Mouse (Mus musculus) heart, embryonic 13.5 days (tissue): ENCODE results near the gene Negr1. TPM values are rescaled to one million over a fixed set of nuclear protein-coding genes. Genes with fewer than 3 reads are reported as not detected.

Experiments
- ATAC-seq: fragments of 200-750 bp; cut with Nextera tagmentation; 2 replicates; pipeline ENCODE4 v1.8.0; 2017; ENCODE audit warnings: moderate TSS enrichment; ENCODE audit not compliant: insufficient number of reproducible peaks, low FRiP score, low TSS enrichment; ENCODE audit errors: extremely low read depth
- H3K27ac ChIP-seq: fragments of 300-500 bp; sonication (generic); replicated peaks from 2 replicates; pipeline ENCODE4 v1.5.1; 2015; ENCODE audit warnings: moderate library complexity, mild to moderate bottlenecking, inconsistent platforms
- H3K27me3 ChIP-seq: fragments of 300-500 bp; sonication (generic); replicated peaks from 2 replicates; pipeline ENCODE4 v1.6.1; 2015; ENCODE audit warnings: mild to moderate bottlenecking, inconsistent platforms
- H3K36me3 ChIP-seq: fragments of 300-500 bp; sonication (generic); 2 replicates; pipeline ENCODE4 v1.6.1; 2015; ENCODE audit warnings: mild to moderate bottlenecking, inconsistent platforms
- H3K4me1 ChIP-seq: fragments of 300-500 bp; sonication (generic); 2 replicates; pipeline ENCODE4 v1.6.1; 2015; ENCODE audit warnings: inconsistent platforms
- H3K4me2 ChIP-seq: fragments of 300-500 bp; sonication (generic); 2 replicates; pipeline ENCODE4 v1.6.1; 2015; ENCODE audit warnings: inconsistent platforms, mild to moderate bottlenecking, moderate library complexity
- H3K4me3 ChIP-seq: fragments of 300-500 bp; sonication (generic); 2 replicates; pipeline ENCODE4 v1.5.1; 2015; ENCODE audit warnings: moderate library complexity, mild to moderate bottlenecking, inconsistent platforms
- H3K9ac ChIP-seq: fragments of 300-500 bp; sonication (generic); 2 replicates; pipeline ENCODE4 v1.6.1; 2015; ENCODE audit warnings: inconsistent platforms, mild to moderate bottlenecking, moderate library complexity
- H3K9me3 ChIP-seq: fragments of 300-500 bp; sonication (generic); 2 replicates; pipeline ENCODE4 v1.6.1; 2016; ENCODE audit warnings: inconsistent platforms
- WGBS: fragments of 180-500 bp; shearing (Covaris S2); methylation state at CpG from one replicate; pipeline ENCODE4 v1.1.7; 2015; ENCODE audit warnings: mixed read lengths; 5-methylcytosine and 5-hydroxymethylcytosine counted together
- polyA plus RNA-seq: library from polyadenylated mRNA; unstranded; fragments of >200 nt; fragmentation: Nextera tagmentation; extraction: Ambion mirVana; gene quantifications from 2 replicates; pipeline ENCODE4 v1.2.1, GENCODE M21; 2015

Negr1 gene
- polyA plus RNA-seq, 1 experiment from 2014 or later = 1.7 TPM

DNA sequence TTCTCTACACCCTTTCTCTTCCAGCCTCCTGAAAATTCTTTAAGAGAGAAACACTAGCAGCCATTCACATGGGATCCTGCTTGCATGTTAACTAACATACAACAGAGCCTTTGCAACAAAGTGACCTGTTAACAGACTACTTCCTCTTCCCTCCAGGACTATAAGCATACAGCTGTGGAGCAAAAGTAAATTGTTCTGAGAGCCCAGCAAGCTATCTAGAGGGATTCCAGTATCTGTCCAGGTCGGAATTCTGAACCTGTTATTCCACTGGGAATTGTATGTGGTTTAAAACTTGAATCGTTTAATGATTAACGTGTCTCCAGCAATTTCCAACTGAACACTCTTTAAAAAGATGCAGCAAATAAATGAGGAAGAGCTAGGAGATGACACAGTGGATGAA, 320.5 kb downstream of the Negr1 start:
- Histone ChIP-seq H3K27ac (no peak overlapping the region), H3K9ac (no peak overlapping the region), H3K9me3 (no peaks in the 10 kb centered on the region), H3K4me1 (no peaks in the 10 kb centered on the region), H3K4me3 (no peak overlapping the region), H3K27me3 (no peaks in the 10 kb centered on the region), H3K4me2 (no peak overlapping the region), H3K36me3 (no peaks in the 10 kb centered on the region)
- 58% methylated on average over 3 of the region's 3 CpGs for WGBS
- ATAC-seq = no peak

DNA sequence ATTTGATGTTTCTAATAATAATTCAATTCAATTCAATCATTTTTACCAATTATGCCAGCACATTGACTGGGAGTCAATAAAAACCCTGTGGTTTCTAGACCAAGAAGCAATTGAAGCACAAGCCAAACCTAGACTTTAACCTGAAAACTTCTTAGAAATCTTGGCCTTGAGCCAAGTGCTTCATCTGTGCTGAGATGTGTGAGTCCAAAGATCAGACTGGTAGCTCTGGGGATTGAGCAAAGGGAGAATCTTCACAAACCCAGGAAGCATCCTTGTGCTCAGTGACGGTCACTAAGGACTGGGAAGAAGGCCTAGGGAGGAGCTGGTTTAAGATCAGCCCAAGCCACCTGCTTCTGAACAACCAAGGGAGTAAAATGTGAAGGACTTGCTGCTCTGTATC, 322.3 kb downstream of the Negr1 start:
- H3K4me2 ChIP-seq = no peak overlapping the region
- 68% methylated on average over 1 of the region's 1 CpGs for WGBS
- H3K27ac ChIP-seq = no peak overlapping the region
- H3K4me3 ChIP-seq = no peak overlapping the region
- ATAC-seq = no peak
- H3K36me3 ChIP-seq = no peaks in the 10 kb centered on the region
- no peaks in the 10 kb centered on the region for H3K4me1 ChIP-seq
- no peak overlapping the region for H3K9ac ChIP-seq
- no peaks in the 10 kb centered on the region for H3K9me3 ChIP-seq
- no peaks in the 10 kb centered on the region for H3K27me3 ChIP-seq

GRCm38 (mm10) chr3:156885689-156886088, 324.1 kb downstream of the Negr1 start:
- Histone ChIP-seq H3K27ac (no peak overlapping the region), H3K9me3 (no peaks in the 10 kb centered on the region), H3K4me3 (no peak overlapping the region), H3K36me3 (no peaks in the 10 kb centered on the region), H3K4me1 (no peaks in the 10 kb centered on the region), H3K4me2 (no peak overlapping the region), H3K27me3 (no peaks in the 10 kb centered on the region), H3K9ac (no peak overlapping the region)
- no peak for ATAC-seq
- 82% methylated on average over 1 of the region's 1 CpGs for WGBS

DNA sequence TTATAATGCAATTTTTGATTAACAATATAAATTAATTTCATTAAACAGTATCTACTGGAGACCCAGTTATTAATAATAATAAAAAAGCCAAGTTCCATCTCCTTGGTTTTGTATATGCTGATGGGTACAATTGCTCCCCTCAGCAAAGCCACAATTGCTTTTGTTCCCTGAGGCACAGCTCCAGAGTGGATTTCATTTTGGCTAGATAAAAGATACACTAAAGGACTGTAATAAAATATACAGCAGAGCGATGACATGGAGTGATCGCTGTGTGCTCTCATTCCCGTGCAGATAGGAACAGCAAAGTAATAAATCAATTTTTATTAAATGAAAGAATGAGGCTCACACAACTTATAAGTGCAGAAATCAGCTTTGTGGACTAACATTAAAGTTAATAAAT, 325.3 kb downstream of the Negr1 start:
- Histone ChIP-seq H3K9me3 (no peaks in the 10 kb centered on the region), H3K4me1 (no peaks in the 10 kb centered on the region), H3K36me3 (no peaks in the 10 kb centered on the region), H3K27me3 (no peaks in the 10 kb centered on the region), H3K27ac (no peak overlapping the region), H3K4me2 (no peak overlapping the region), H3K9ac (no peak overlapping the region), H3K4me3 (no peak overlapping the region)
- WGBS = 69% methylated on average over 3 of the region's 3 CpGs
- no peak for ATAC-seq

DNA sequence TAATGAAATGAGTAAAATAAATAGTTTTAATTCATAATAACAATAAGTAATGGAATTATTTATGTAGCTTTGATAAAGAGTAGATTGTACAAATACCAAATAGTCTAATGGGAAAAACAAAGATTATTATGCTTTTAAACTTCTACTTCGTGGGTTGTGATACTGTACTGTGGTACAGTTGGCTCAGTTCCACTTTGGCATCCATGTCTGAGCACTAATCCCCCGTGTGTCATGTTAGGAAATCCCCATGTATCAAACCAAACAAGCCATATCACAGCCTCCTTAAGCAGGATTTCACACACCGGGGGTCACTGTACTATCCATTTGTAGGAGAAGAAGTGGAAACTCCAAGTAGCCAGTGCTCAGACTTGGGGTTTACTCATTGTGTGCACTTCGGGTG, 329.4 kb downstream of the Negr1 start:
- Histone ChIP-seq H3K4me2 (no peak overlapping the region), H3K4me3 (no peak overlapping the region), H3K27me3 (no peaks in the 10 kb centered on the region), H3K9ac (no peak overlapping the region), H3K4me1 (peaks cover 8% of the 10 kb centered on the region; the same call in 1 of the 2 replicates), H3K9me3 (no peaks in the 10 kb centered on the region), H3K36me3 (no peaks in the 10 kb centered on the region), H3K27ac (no peak overlapping the region)
- ATAC-seq = no peak
- 54% methylated on average over 4 of the region's 4 CpGs for WGBS

- no peak overlapping the region for H3K27ac ChIP-seq
- no peaks in the 10 kb centered on the region for H3K27me3 ChIP-seq
- ATAC-seq = no peak
- no peak overlapping the region for H3K4me3 ChIP-seq
- H3K9me3 ChIP-seq = no peaks in the 10 kb centered on the region
- 28% methylated on average over 4 of the region's 4 CpGs for whole genome bisulfite sequencing
- H3K4me1 ChIP-seq = peaks cover 8% of the 10 kb centered on the region; the same call in 1 of the 2 replicates
- H3K36me3 ChIP-seq = no peaks in the 10 kb centered on the region
- no peak overlapping the region for H3K9ac ChIP-seq
- H3K4me2 ChIP-seq = no peak overlapping the region
Measured at GRCm38 (mm10) chr3:156895322-156895721, 333.7 kb downstream of the Negr1 start.

DNA sequence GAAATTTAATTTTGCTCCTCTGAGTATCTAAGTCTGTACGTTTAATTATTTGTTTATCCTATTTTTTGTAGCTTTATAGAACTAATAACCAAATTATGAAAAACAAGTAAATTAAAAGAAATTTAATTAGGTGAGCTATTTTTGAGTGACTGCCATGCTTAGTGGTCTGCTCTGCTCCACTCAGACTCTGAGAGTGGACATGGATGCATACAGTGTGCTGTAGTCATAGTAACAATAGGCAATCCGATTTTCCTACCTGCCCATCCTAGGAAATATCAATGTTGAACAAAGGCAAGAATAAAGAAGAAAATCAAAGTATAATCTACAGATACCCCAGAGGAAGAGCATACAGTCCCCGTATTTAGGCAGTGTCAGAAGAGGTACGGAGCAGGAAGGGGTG, 334.5 kb downstream of the Negr1 start:
- H3K27ac ChIP-seq = no peak overlapping the region
- H3K4me2 ChIP-seq = no peak overlapping the region
- no peaks in the 10 kb centered on the region for H3K27me3 ChIP-seq
- H3K4me1 ChIP-seq = peaks cover 8% of the 10 kb centered on the region; the same call in 1 of the 2 replicates
- H3K36me3 ChIP-seq = no peaks in the 10 kb centered on the region
- no peak overlapping the region for H3K9ac ChIP-seq
- no peak overlapping the region for H3K4me3 ChIP-seq
- WGBS = 70% methylated on average over 4 of the region's 4 CpGs
- no peaks in the 10 kb centered on the region for H3K9me3 ChIP-seq
- ATAC-seq = no peak

DNA sequence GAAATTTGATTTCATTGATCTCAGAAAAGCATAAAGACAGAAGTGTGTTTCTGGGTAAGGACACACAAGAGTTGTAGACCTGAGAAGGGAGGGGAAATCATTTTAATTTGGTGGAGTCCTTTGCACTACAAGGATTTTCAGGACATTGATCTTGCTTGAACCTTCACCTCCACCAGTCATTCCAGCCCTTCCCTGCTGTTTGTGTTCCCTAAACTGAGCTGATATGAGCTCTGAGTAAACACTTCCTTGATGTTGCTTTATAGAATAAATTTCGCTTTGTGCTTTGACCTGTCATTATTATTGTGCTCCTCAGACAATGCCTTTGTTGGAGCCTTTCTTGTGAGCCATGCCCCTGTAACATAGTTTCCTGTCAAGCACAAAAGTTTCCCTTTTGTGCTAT, 335.0 kb downstream of the Negr1 start:
- Histone ChIP-seq H3K27ac (no peak overlapping the region), H3K4me2 (no peak overlapping the region), H3K36me3 (no peaks in the 10 kb centered on the region), H3K27me3 (no peaks in the 10 kb centered on the region), H3K9ac (no peak overlapping the region), H3K4me3 (no peak overlapping the region), H3K4me1 (peaks cover 8% of the 10 kb centered on the region; the same call in 1 of the 2 replicates), H3K9me3 (no peaks in the 10 kb centered on the region)
- no peak for ATAC-seq
- WGBS = 73% methylated on average over 1 of the region's 1 CpGs

GRCm38 (mm10) chr3:156901140-156901539, 339.5 kb downstream of the Negr1 start:
- H3K4me3 ChIP-seq = no peak overlapping the region
- no peaks in the 10 kb centered on the region for H3K9me3 ChIP-seq
- no peak for ATAC-seq
- H3K4me1 ChIP-seq = no peaks in the 10 kb centered on the region
- H3K27ac ChIP-seq = no peak overlapping the region
- H3K36me3 ChIP-seq = no peaks in the 10 kb centered on the region
- 47% methylated on average over 3 of the region's 3 CpGs for WGBS
- no peak overlapping the region for H3K4me2 ChIP-seq
- H3K9ac ChIP-seq = no peak overlapping the region
- no peaks in the 10 kb centered on the region for H3K27me3 ChIP-seq

- WGBS = 80% methylated on average over 9 of the region's 9 CpGs
- Histone ChIP-seq H3K4me2 (no peak overlapping the region), H3K36me3 (no peaks in the 10 kb centered on the region), H3K27me3 (no peaks in the 10 kb centered on the region), H3K4me1 (no peaks in the 10 kb centered on the region), H3K4me3 (no peak overlapping the region), H3K9ac (no peak overlapping the region), H3K9me3 (no peaks in the 10 kb centered on the region), H3K27ac (no peak overlapping the region)
- ATAC-seq = no peak
Measured at GRCm38 (mm10) chr3:156903925-156904576, 342.5 kb downstream of the Negr1 start.

- H3K4me1 ChIP-seq = no peaks in the 10 kb centered on the region
Measured at GRCm38 (mm10) chr3:156912816-156913215, 351.2 kb downstream of the Negr1 start.

DNA sequence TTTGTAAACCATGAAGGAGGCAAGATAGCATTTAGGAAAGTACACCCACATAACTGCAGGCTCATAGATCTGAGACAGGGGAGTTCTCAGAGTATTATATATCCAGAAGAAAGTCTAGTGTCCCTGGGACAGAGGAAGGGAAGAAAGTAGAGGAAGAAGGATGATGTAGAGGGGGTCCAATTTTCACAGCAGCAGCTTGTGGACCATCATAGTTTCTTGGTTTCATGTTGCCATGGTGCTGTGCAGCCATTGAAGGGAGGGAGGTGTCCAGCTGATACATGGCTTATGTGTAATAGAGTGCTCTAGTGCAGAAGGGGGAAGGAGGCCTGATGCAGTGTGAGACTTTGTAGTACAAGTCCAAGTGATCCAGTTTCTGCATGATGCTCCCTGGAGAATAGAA, 359.8 kb downstream of the Negr1 start:
- Histone ChIP-seq H3K4me3 (no peak overlapping the region), H3K4me2 (no peak overlapping the region), H3K36me3 (no peaks in the 10 kb centered on the region), H3K4me1 (no peaks in the 10 kb centered on the region), H3K9me3 (no peaks in the 10 kb centered on the region), H3K9ac (no peak overlapping the region), H3K27me3 (no peaks in the 10 kb centered on the region), H3K27ac (no peak overlapping the region)
- no peak for ATAC-seq

More at GRCm38 (mm10) chr3:156912816-156913215, 351.2 kb downstream of the Negr1 start:
- Histone ChIP-seq H3K27me3 (no peaks in the 10 kb centered on the region), H3K36me3 (no peaks in the 10 kb centered on the region), H3K27ac (no peak overlapping the region), H3K4me2 (no peak overlapping the region), H3K9me3 (no peaks in the 10 kb centered on the region), H3K4me3 (no peak overlapping the region), H3K9ac (no peak overlapping the region)
- 74% methylated on average over 3 of the region's 3 CpGs for WGBS
- no peak for ATAC-seq
